Mouse (Mus musculus): Measurements from ENCODE around the gene Krt10. TPM values are rescaled to one million over a fixed set of nuclear protein-coding genes. Genes with fewer than 3 reads are reported as not detected.

Gene Krt10
- polyA plus RNA-seq, 1 experiment = 1.1 TPM

- Histone ChIP-seq H3K4me3 (replicated peaks; ENCODE audit: extremely low read depth, low read depth, low read length) (no peak overlapping the region), H3K4me1 (ENCODE audit: control insufficient read depth, insufficient read depth, low read length) (no peaks in the 10 kb centered on the region)
- no peak for DNase-seq
- TF ChIP-seq POLR2A (IDR thresholded peaks at IDR 0.05; ENCODE audit: borderline replicate concordance, extremely low read depth, low read depth, low read length) = no peak
- no peak for TF ChIP-seq CTCF (IDR thresholded peaks at IDR 0.05; ENCODE audit: insufficient read depth, low read length)
- 49% methylated on average over 10 of the region's 10 CpGs for WGBS
Observed at GRCm38 (mm10) chr11:99406186-99406585, 17.0 kb upstream of the Krt10 start.

DNA sequence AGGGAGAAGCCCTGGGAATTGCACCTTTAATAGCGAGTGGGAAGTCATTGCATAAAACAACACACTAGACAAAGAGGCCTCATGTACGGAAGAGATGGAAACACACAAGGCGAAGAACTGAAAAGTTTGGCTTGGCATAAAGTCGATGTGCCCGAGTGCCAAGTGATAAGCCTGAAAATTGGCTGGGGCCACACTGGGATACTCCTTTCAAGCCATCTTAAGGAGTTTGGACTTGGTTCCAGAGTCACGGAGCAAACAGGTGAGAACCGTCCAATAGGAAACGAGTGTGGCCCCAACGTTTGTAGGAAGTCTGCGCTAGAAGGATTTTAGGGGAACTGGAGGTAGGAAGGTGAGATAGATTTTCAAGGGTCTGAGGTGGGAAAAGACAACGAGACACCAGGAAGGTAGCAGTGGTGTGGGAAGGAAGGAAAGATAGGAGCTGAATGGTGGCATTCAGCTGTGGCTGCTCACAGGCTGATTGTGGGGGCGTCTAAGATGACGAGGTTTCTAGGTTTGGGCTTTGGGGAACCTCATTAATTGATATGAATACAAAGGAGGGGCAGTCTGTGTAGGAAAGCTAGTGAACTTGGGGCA is 10.9 kb upstream of the Krt10 start:
- 79% methylated on average over 13 of the region's 13 CpGs for WGBS
- DNase-seq = no peak

DNA sequence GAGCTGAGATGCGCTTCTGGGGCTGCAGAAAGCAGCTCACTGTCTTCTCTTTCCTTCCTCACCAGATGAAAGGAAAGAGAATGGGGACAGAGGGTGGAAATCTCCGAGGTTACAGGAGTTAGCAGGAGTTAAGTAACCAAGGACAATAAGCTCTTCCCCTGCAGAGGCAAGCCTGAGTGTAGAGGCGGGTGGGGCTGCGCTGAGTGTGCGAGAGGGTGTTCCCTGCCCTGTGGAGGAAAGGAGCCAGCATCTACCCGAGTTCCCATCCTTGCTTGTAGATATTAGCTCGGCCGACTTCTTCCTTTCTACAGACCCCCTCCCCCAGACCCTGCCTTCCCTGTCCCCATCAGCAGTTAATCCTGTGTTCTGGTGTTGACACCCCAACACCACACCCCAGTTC is 9.7 kb upstream of the Krt10 start:
- WGBS = 55% methylated on average over 8 of the region's 8 CpGs
- Histone ChIP-seq H3K4me3 (replicated peaks; ENCODE audit: extremely low read depth, low read depth, low read length) (no peak overlapping the region), H3K4me1 (ENCODE audit: control insufficient read depth, insufficient read depth, low read length) (no peaks in the 10 kb centered on the region)
- no peak for TF ChIP-seq POLR2A (IDR thresholded peaks at IDR 0.05; ENCODE audit: borderline replicate concordance, extremely low read depth, low read depth, low read length)
- TF ChIP-seq CTCF (IDR thresholded peaks at IDR 0.05; ENCODE audit: insufficient read depth, low read length) = no peak
- no peak for DNase-seq

More for the DNA sequence above, 10.9 kb upstream of the Krt10 start:
- TF ChIP-seq CTCF (IDR thresholded peaks at IDR 0.05; ENCODE audit: insufficient read depth, low read length) (no peak), POLR2A (IDR thresholded peaks at IDR 0.05; ENCODE audit: borderline replicate concordance, extremely low read depth, low read depth, low read length) (no peak)
- Histone ChIP-seq H3K4me3 (replicated peaks; ENCODE audit: extremely low read depth, low read depth, low read length) (no peak overlapping the region), H3K4me1 (ENCODE audit: control insufficient read depth, insufficient read depth, low read length) (no peaks in the 10 kb centered on the region)

GRCm38 (mm10) chr11:99398084-99398483 is 8.9 kb upstream of the Krt10 start:
- WGBS = 68% methylated on average over 3 of the region's 3 CpGs
- TF ChIP-seq CTCF (IDR thresholded peaks at IDR 0.05; ENCODE audit: insufficient read depth, low read length) (no peak), POLR2A (IDR thresholded peaks at IDR 0.05; ENCODE audit: borderline replicate concordance, extremely low read depth, low read depth, low read length) (no peak)
- H3K4me1 ChIP-seq (ENCODE audit: control insufficient read depth, insufficient read depth, low read length) = no peaks in the 10 kb centered on the region
- DNase-seq = no peak
- no peak overlapping the region for H3K4me3 ChIP-seq (replicated peaks; ENCODE audit: extremely low read depth, low read depth, low read length)

DNA sequence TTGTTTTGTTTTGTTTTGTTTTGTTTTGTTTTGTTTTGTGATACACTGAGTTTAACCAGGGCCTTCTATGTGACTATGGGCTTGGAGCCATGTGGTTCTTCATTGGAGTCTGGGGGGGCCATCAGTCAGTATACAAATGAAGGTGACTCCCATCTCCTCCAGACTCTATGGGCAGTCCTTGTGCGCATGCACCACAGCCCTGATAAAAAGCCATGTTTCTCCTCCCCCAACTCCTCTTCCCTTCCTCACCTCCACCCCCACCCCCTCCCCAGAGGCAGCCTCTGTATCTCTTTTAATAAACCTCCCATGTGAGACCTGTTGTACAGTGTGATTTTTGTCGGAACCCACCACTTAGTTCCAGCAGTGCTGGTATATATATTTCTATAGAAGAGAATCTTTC is 7.5 kb upstream of the Krt10 start:
- Histone ChIP-seq H3K4me1 (ENCODE audit: control insufficient read depth, insufficient read depth, low read length) (no peaks in the 10 kb centered on the region), H3K4me3 (replicated peaks; ENCODE audit: extremely low read depth, low read depth, low read length) (no peak overlapping the region)
- WGBS = 75% methylated on average over 2 of the region's 2 CpGs
- DNase-seq = no peak
- no peak for TF ChIP-seq CTCF (IDR thresholded peaks at IDR 0.05; ENCODE audit: insufficient read depth, low read length)
- TF ChIP-seq POLR2A (IDR thresholded peaks at IDR 0.05; ENCODE audit: borderline replicate concordance, extremely low read depth, low read depth, low read length) = no peak

DNA sequence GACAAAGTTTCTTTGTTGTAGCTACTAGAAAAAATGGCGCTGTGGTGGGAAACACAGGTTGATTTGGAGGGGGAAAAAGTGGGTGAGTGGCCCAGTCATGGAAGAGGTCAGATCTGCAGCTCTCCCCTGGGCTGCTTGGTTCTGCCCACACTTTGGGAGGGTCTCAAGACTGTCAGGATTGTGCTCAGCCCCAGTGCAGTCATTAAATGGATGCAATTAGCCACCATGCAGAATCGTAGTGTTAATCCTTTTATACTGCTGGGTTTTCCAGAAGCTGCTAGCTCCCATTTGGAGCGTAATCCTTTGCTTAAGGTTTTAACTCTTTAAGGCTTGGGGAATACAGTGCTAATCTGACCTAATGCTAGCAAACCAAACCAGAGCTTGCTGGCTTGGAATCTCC is 6.9 kb upstream of the Krt10 start:
- H3K4me1 ChIP-seq (ENCODE audit: control insufficient read depth, insufficient read depth, low read length) = no peaks in the 10 kb centered on the region
- TF ChIP-seq POLR2A (IDR thresholded peaks at IDR 0.05; ENCODE audit: borderline replicate concordance, extremely low read depth, low read depth, low read length) (no peak), CTCF (IDR thresholded peaks at IDR 0.05; ENCODE audit: insufficient read depth, low read length) (no peak)
- WGBS = 47% methylated on average over 3 of the region's 3 CpGs
- DNase-seq = no peak
- H3K4me3 ChIP-seq (replicated peaks; ENCODE audit: extremely low read depth, low read depth, low read length) = no peak overlapping the region

- DNase-seq = no peak
- 68% methylated on average over 10 of the region's 10 CpGs for WGBS
- no peaks in the 10 kb centered on the region for H3K4me1 ChIP-seq (ENCODE audit: control insufficient read depth, insufficient read depth, low read length)
- no peak overlapping the region for H3K4me3 ChIP-seq (replicated peaks; ENCODE audit: extremely low read depth, low read depth, low read length)
- TF ChIP-seq POLR2A (IDR thresholded peaks at IDR 0.05; ENCODE audit: borderline replicate concordance, extremely low read depth, low read depth, low read length) (no peak), CTCF (IDR thresholded peaks at IDR 0.05; ENCODE audit: insufficient read depth, low read length) (no peak)
Observed at GRCm38 (mm10) chr11:99392492-99392891, 3.3 kb upstream of the Krt10 start.

- no peak for DNase-seq
- Histone ChIP-seq H3K4me3 (replicated peaks; ENCODE audit: extremely low read depth, low read depth, low read length) (no peak overlapping the region), H3K4me1 (ENCODE audit: control insufficient read depth, insufficient read depth, low read length) (no peaks in the 10 kb centered on the region)
- WGBS = 76% methylated on average over 6 of the region's 6 CpGs
- TF ChIP-seq POLR2A (IDR thresholded peaks at IDR 0.05; ENCODE audit: borderline replicate concordance, extremely low read depth, low read depth, low read length) (no peak), CTCF (IDR thresholded peaks at IDR 0.05; ENCODE audit: insufficient read depth, low read length) (no peak)
Observed at GRCm38 (mm10) chr11:99391375-99391774, 2.2 kb upstream of the Krt10 start.

DNA sequence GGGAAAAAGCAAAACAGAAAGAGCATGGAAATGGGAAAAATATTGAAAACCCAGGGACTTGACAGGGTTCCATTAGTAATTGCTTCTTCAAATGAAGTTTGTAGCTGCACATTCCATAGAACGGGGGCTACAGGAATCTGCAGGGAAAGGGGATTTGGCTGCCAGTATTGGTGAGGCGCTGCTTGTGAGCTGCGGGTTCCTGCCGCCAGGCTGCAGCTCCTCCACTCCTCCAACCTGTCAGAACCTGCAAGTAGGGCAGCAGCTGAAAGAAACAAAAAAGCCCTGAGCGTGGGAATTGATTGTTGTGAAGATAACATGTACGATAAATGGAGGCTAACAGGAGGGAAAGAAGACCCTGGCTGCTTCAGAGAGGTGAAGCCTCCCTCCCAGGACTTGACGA is 1.7 kb upstream of the Krt10 start:
- no peak for TF ChIP-seq CTCF (IDR thresholded peaks at IDR 0.05; ENCODE audit: insufficient read depth, low read length)
- TF ChIP-seq POLR2A (IDR thresholded peaks at IDR 0.05; ENCODE audit: borderline replicate concordance, extremely low read depth, low read depth, low read length) = no peak
- 66% methylated on average over 7 of the region's 7 CpGs for WGBS
- Histone ChIP-seq H3K4me1 (ENCODE audit: control insufficient read depth, insufficient read depth, low read length) (no peaks in the 10 kb centered on the region), H3K4me3 (replicated peaks; ENCODE audit: extremely low read depth, low read depth, low read length) (no peak overlapping the region)
- DNase-seq = no peak

GRCm38 (mm10) chr11:99388661-99389060 is 503 bp downstream of the Krt10 start:
- DNase-seq = no peak
- Histone ChIP-seq H3K4me3 (replicated peaks; ENCODE audit: extremely low read depth, low read depth, low read length) (no peak overlapping the region), H3K4me1 (ENCODE audit: control insufficient read depth, insufficient read depth, low read length) (no peaks in the 10 kb centered on the region)
- 88% methylated on average over 18 of the region's 18 CpGs for WGBS
- TF ChIP-seq CTCF (IDR thresholded peaks at IDR 0.05; ENCODE audit: insufficient read depth, low read length) (no peak), POLR2A (IDR thresholded peaks at IDR 0.05; ENCODE audit: borderline replicate concordance, extremely low read depth, low read depth, low read length) (no peak)

Measured in lung, adult 2 months (tissue).